Mouse (Mus musculus): ENCODE results near the gene Itm2b. TPM values are rescaled to one million over a fixed set of nuclear protein-coding genes. Genes with fewer than 3 reads are reported as not detected.

Gene Itm2b
- polyA plus RNA-seq, 1 experiment from 2014 or later = 325 TPM

GRCm38 (mm10) chr14:73366278-73366677, 18.8 kb downstream of the Itm2b start:
- Histone ChIP-seq H3K27ac (ENCODE audit: low read depth, low read length) (no peak overlapping the region), H3K4me2 (no peak overlapping the region), H3K36me3 (ENCODE audit: control insufficient read depth, insufficient read depth, low read length) (peaks cover 15% of the 10 kb centered on the region), H3K9ac (ENCODE audit: low read length) (no peak overlapping the region), H3K4me1 (ENCODE audit: control insufficient read depth, insufficient read depth, low read length) (no peaks in the 10 kb centered on the region), H3K27me3 (ENCODE audit: control insufficient read depth, insufficient read depth, low read length) (no peaks in the 10 kb centered on the region), H3K4me3 (ENCODE audit: low read depth, low read length) (no peak overlapping the region), H3K9me3 (ENCODE audit: control insufficient read depth, low read length) (no peaks in the 10 kb centered on the region)
- 92% methylated on average over 11 of the region's 11 CpGs for WGBS
- DNase-seq (ENCODE audit: low spot score, missing footprints) = no peak
- no peak for ATAC-seq (ENCODE audit: low FRiP score)

- H3K9ac ChIP-seq (ENCODE audit: low read length) = no peak overlapping the region
- no peaks in the 10 kb centered on the region for H3K4me1 ChIP-seq (ENCODE audit: control insufficient read depth, insufficient read depth, low read length)
- H3K36me3 ChIP-seq (ENCODE audit: control insufficient read depth, insufficient read depth, low read length) = peaks cover 18% of the 10 kb centered on the region
- ATAC-seq (ENCODE audit: low FRiP score) = no peak
- H3K27ac ChIP-seq (ENCODE audit: low read depth, low read length) = no peak overlapping the region
- no peaks in the 10 kb centered on the region for H3K9me3 ChIP-seq (ENCODE audit: control insufficient read depth, low read length)
- 95% methylated on average over 11 of the region's 11 CpGs for WGBS
- H3K4me2 ChIP-seq = no peak overlapping the region
- DNase-seq (ENCODE audit: low spot score, missing footprints) = no peak
- H3K4me3 ChIP-seq (ENCODE audit: low read depth, low read length) = no peak overlapping the region
- no peaks in the 10 kb centered on the region for H3K27me3 ChIP-seq (ENCODE audit: control insufficient read depth, insufficient read depth, low read length)
These were observed 21.3 kb downstream of the Itm2b start for GRCm38 (mm10) chr14:73363782-73364181.

GRCm38 (mm10) chr14:73354700-73355099, 30.4 kb downstream of the Itm2b start:
- WGBS = 92% methylated on average over 8 of the region's 8 CpGs
- Histone ChIP-seq H3K9me3 (ENCODE audit: control insufficient read depth, low read length) (no peaks in the 10 kb centered on the region), H3K4me1 (ENCODE audit: control insufficient read depth, insufficient read depth, low read length) (no peaks in the 10 kb centered on the region), H3K27me3 (ENCODE audit: control insufficient read depth, insufficient read depth, low read length) (no peaks in the 10 kb centered on the region), H3K9ac (ENCODE audit: low read length) (no peak overlapping the region), H3K4me2 (no peak overlapping the region), H3K27ac (ENCODE audit: low read depth, low read length) (no peak overlapping the region), H3K36me3 (ENCODE audit: control insufficient read depth, insufficient read depth, low read length) (no peaks in the 10 kb centered on the region), H3K4me3 (ENCODE audit: low read depth, low read length) (no peak overlapping the region)
- ATAC-seq (ENCODE audit: low FRiP score) = no peak
- peak; percentile 80 for DNase-seq (ENCODE audit: low spot score, missing footprints)

- Histone ChIP-seq H3K9ac (ENCODE audit: low read length) (no peak overlapping the region), H3K4me1 (ENCODE audit: control insufficient read depth, insufficient read depth, low read length) (no peaks in the 10 kb centered on the region), H3K27me3 (ENCODE audit: control insufficient read depth, insufficient read depth, low read length) (no peaks in the 10 kb centered on the region), H3K36me3 (ENCODE audit: control insufficient read depth, insufficient read depth, low read length) (no peaks in the 10 kb centered on the region), H3K4me2 (no peak overlapping the region), H3K4me3 (ENCODE audit: low read depth, low read length) (no peak overlapping the region), H3K9me3 (ENCODE audit: control insufficient read depth, low read length) (no peaks in the 10 kb centered on the region), H3K27ac (ENCODE audit: low read depth, low read length) (no peak overlapping the region)
- WGBS = 92% methylated on average over 5 of the region's 5 CpGs
- no peak for ATAC-seq (ENCODE audit: low FRiP score)
- DNase-seq (ENCODE audit: low spot score, missing footprints) = peak; percentile 49
These were observed 34.0 kb downstream of the Itm2b start for GRCm38 (mm10) chr14:73351118-73351517.

- DNase-seq (ENCODE audit: low spot score, missing footprints) = peak; percentile 45
- H3K4me2 ChIP-seq = no peak overlapping the region
- no peaks in the 10 kb centered on the region for H3K4me1 ChIP-seq (ENCODE audit: control insufficient read depth, insufficient read depth, low read length)
- no peaks in the 10 kb centered on the region for H3K9me3 ChIP-seq (ENCODE audit: control insufficient read depth, low read length)
- WGBS = 51% methylated on average over 1 of the region's 1 CpGs
- H3K4me3 ChIP-seq (ENCODE audit: low read depth, low read length) = no peak overlapping the region
- H3K27ac ChIP-seq (ENCODE audit: low read depth, low read length) = no peak overlapping the region
- no peaks in the 10 kb centered on the region for H3K36me3 ChIP-seq (ENCODE audit: control insufficient read depth, insufficient read depth, low read length)
- no peak overlapping the region for H3K9ac ChIP-seq (ENCODE audit: low read length)
- H3K27me3 ChIP-seq (ENCODE audit: control insufficient read depth, insufficient read depth, low read length) = no peaks in the 10 kb centered on the region
- no peak for ATAC-seq (ENCODE audit: low FRiP score)
These were observed 35.1 kb downstream of the Itm2b start for GRCm38 (mm10) chr14:73350029-73350428.

DNA sequence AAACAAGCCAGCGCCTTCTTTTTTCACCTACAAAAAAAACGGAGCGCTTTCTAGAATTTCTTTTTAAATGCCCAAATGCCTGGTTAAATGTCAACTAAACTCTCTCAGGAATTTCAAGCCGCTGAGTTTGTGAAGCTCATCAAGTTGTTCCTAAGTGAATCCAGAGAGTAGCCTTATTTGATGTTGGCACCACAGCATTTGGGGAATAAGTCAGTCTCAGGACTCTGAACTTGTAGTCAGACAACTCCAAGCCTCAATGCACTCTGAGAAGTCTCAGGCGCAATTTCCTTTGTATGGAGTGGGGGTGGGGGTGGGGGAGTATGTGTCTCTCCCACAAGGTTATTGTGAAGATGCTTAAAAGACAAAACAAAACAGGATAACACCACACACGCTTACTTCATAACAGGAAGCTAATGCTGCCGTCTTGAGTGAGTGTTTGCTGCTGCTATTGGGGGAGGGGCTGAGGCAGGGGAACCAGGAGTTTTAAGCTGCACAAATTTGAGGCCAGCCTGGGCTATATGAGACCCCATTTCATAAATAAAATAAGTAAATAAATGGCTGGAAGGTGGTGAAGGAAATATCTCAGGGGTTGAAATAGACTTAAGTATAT, 35.9 kb downstream of the Itm2b start:
- no peaks in the 10 kb centered on the region for H3K36me3 ChIP-seq (ENCODE audit: control insufficient read depth, insufficient read depth, low read length)
- H3K27me3 ChIP-seq (ENCODE audit: control insufficient read depth, insufficient read depth, low read length) = no peaks in the 10 kb centered on the region
- H3K4me3 ChIP-seq (ENCODE audit: low read depth, low read length) = no peak overlapping the region
- DNase-seq (ENCODE audit: low spot score, missing footprints) (peak; percentile 56), ATAC-seq (ENCODE audit: low FRiP score) (no peak)
- H3K27ac ChIP-seq (ENCODE audit: low read depth, low read length) = no peak overlapping the region
- no peaks in the 10 kb centered on the region for H3K9me3 ChIP-seq (ENCODE audit: control insufficient read depth, low read length)
- no peak overlapping the region for H3K9ac ChIP-seq (ENCODE audit: low read length)
- no peak overlapping the region for H3K4me2 ChIP-seq
- WGBS = 59% methylated on average over 7 of the region's 7 CpGs
- H3K4me1 ChIP-seq (ENCODE audit: control insufficient read depth, insufficient read depth, low read length) = no peaks in the 10 kb centered on the region

DNA sequence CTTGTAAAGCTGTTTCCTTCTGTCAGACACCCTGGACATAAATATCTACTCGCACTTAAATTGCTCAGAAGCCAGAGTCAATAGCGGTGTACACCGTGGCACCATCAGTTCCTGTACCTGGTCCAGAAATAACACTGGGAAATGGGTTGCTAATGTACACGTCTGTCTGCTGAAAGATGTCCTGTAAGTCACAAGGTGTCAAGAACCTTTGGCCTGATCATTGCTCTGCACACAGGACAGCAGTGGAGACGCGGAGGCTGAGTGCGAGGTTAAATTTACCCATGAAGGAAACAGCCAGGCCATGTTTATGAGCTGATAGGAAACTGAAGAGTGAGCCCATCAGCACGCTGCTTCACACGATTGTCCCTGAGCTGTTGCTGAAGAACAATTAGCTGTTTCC, 37.8 kb downstream of the Itm2b start:
- 91% methylated on average over 9 of the region's 9 CpGs for WGBS
- Histone ChIP-seq H3K9ac (ENCODE audit: low read length) (no peak overlapping the region), H3K4me2 (no peak overlapping the region), H3K36me3 (ENCODE audit: control insufficient read depth, insufficient read depth, low read length) (no peaks in the 10 kb centered on the region), H3K4me3 (ENCODE audit: low read depth, low read length) (no peak overlapping the region), H3K9me3 (ENCODE audit: control insufficient read depth, low read length) (no peaks in the 10 kb centered on the region), H3K4me1 (ENCODE audit: control insufficient read depth, insufficient read depth, low read length) (no peaks in the 10 kb centered on the region), H3K27me3 (ENCODE audit: control insufficient read depth, insufficient read depth, low read length) (no peaks in the 10 kb centered on the region), H3K27ac (ENCODE audit: low read depth, low read length) (no peak overlapping the region)
- DNase-seq (ENCODE audit: low spot score, missing footprints) (peak; percentile 69), ATAC-seq (ENCODE audit: low FRiP score) (no peak)

DNA sequence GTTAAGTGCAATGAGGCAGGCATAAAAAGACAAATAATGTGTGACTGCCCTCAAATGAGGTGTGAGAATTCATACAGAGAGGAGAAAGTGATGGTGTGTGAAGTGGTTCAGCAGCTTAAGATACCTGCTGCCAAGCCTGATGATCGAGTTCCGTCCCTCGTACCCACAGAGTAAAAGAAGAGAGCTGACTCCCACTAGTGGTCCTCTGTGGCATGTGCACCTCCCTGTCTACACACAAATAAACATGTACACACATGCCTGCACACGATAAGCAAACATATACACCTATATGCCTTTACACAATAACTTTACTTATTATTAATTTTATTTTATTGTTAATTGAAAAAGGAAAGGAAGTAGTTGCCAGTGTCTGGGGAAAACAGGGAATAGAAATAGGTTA, 39.5 kb downstream of the Itm2b start:
- Histone ChIP-seq H3K9ac (ENCODE audit: low read length) (no peak overlapping the region), H3K4me3 (ENCODE audit: low read depth, low read length) (no peak overlapping the region), H3K9me3 (ENCODE audit: control insufficient read depth, low read length) (no peaks in the 10 kb centered on the region), H3K4me2 (no peak overlapping the region), H3K27ac (ENCODE audit: low read depth, low read length) (no peak overlapping the region), H3K36me3 (ENCODE audit: control insufficient read depth, insufficient read depth, low read length) (no peaks in the 10 kb centered on the region), H3K4me1 (ENCODE audit: control insufficient read depth, insufficient read depth, low read length) (no peaks in the 10 kb centered on the region), H3K27me3 (ENCODE audit: control insufficient read depth, insufficient read depth, low read length) (no peaks in the 10 kb centered on the region)
- ATAC-seq (ENCODE audit: low FRiP score) = no peak
- WGBS = 90% methylated on average over 4 of the region's 4 CpGs
- peak; percentile 31 for DNase-seq (ENCODE audit: low spot score, missing footprints)

- ATAC-seq (ENCODE audit: low FRiP score) (no peak), DNase-seq (ENCODE audit: low spot score, missing footprints) (no peak)
- Histone ChIP-seq H3K4me2 (no peak overlapping the region), H3K4me3 (ENCODE audit: low read depth, low read length) (no peak overlapping the region), H3K36me3 (ENCODE audit: control insufficient read depth, insufficient read depth, low read length) (no peaks in the 10 kb centered on the region), H3K27ac (ENCODE audit: low read depth, low read length) (no peak overlapping the region), H3K4me1 (ENCODE audit: control insufficient read depth, insufficient read depth, low read length) (peaks cover 3% of the 10 kb centered on the region; the same call in 1 of the 2 replicates), H3K27me3 (ENCODE audit: control insufficient read depth, insufficient read depth, low read length) (no peaks in the 10 kb centered on the region), H3K9me3 (ENCODE audit: control insufficient read depth, low read length) (no peaks in the 10 kb centered on the region), H3K9ac (ENCODE audit: low read length) (no peak overlapping the region)
- 69% methylated on average over 6 of the region's 6 CpGs for WGBS
These were observed 44.9 kb downstream of the Itm2b start for GRCm38 (mm10) chr14:73340051-73340755.
